Mouse (Mus musculus) stomach, embryonic 16.5 days (tissue): ENCODE data around the gene Zfp937. TPM values are rescaled to one million over a fixed set of nuclear protein-coding genes. Genes with fewer than 3 reads are reported as not detected.
"Not testable (repeated sequence)": the region's sequence is repeated elsewhere in the genome, so short reads cannot be mapped to it uniquely, and the experiment has no call there.

Experiments
- ATAC-seq: fragments of 200-750 bp; cut with Nextera tagmentation; 2 replicates; pipeline ENCODE4 v1.8.0; 2017; ENCODE audit warnings: moderate number of reproducible peaks, moderate TSS enrichment; ENCODE audit not compliant: insufficient read depth, low FRiP score
- H3K27ac ChIP-seq: fragments of 300-500 bp; sonication (generic); 2 replicates; pipeline ENCODE4 v1.5.1; 2014; ENCODE audit warnings: low read length
- H3K27me3 ChIP-seq: fragments of 300-500 bp; sonication (generic); 2 replicates; pipeline ENCODE4 v1.6.1; 2014; ENCODE audit warnings: low read length, control low read depth, mixed read lengths; ENCODE audit not compliant: control insufficient read depth, insufficient read depth
- H3K36me3 ChIP-seq: fragments of 300-500 bp; sonication (generic); 2 replicates; pipeline ENCODE4 v1.6.1; 2014; ENCODE audit warnings: low read length; ENCODE audit not compliant: control insufficient read depth, insufficient read depth
- H3K4me1 ChIP-seq: fragments of 300-500 bp; sonication (generic); 2 replicates; pipeline ENCODE4 v1.6.1; 2014; ENCODE audit warnings: low read length, control low read depth, mixed read lengths; ENCODE audit not compliant: control insufficient read depth, insufficient read depth
- H3K4me2 ChIP-seq: fragments of 300-500 bp; sonication (generic); 2 replicates; pipeline ENCODE4 v1.6.1; 2014; ENCODE audit warnings: low read depth, low read length, mixed read lengths
- H3K4me3 ChIP-seq: fragments of 300-500 bp; sonication (generic); replicated peaks from 2 replicates; pipeline ENCODE4 v1.5.1; 2014; ENCODE audit warnings: mild to moderate bottlenecking, low read length
- H3K9ac ChIP-seq: fragments of 300-500 bp; sonication (generic); 2 replicates; pipeline ENCODE4 v1.6.1; 2014; ENCODE audit warnings: low read length
- H3K9me3 ChIP-seq: fragments of 300-500 bp; sonication (generic); replicated peaks from 2 replicates; pipeline ENCODE4 v1.6.1; 2016; ENCODE audit warnings: low read length, control low read depth; ENCODE audit not compliant: control insufficient read depth
- WGBS: fragments of 180-500 bp; shearing (Covaris S2); extraction: QIAGEN DNeasy Blood & Tissue Kit; methylation state at CpG from one replicate; pipeline ENCODE4 v1.1.7; 2014; 5-methylcytosine and 5-hydroxymethylcytosine counted together
- polyA plus RNA-seq: library from polyadenylated mRNA; unstranded; fragments of >200 nt; fragmentation: Nextera tagmentation; extraction: Ambion mirVana; gene quantifications from 2 replicates; pipeline ENCODE4 v1.2.1, GENCODE M21; 2015

Zfp937 gene
- polyA plus RNA-seq, 1 experiment from 2014 or later: 8.8 TPM

DNA sequence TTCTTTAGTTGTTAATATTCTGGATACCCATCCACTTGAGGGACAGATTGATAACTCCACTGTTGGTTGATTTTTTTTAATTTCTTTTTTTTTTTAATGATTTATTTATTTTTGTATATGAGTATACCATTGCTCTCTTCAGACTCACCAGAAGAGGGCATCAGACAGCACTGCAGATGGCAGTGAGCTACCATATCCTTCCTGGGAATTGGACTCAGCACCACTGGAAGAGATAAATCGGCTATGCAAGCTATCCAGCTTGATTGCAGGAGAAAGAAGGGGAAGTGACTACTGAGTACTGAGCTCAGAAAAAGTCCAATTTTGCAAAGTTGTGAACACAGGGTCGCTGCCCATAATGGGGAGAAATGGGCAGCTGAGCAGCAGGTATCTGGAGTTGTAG is 39.0 kb downstream of the Zfp937 start:
- not testable (repeated sequence) for H3K27me3 ChIP-seq, ATAC-seq, H3K9ac ChIP-seq, H3K36me3 ChIP-seq, H3K4me1 ChIP-seq, H3K4me3 ChIP-seq, H3K9me3 ChIP-seq, H3K27ac ChIP-seq, H3K4me2 ChIP-seq
- WGBS: 67% methylated on average over 2 of the region's 2 CpGs

GRCm38 (mm10) chr2:150257291-150257690 is 39.4 kb downstream of the Zfp937 start, which contains the start of gene Gm14124:
TSS of gene Gm14124 (plus strand) at chr2:150257517.
- not testable (repeated sequence) for H3K27me3 ChIP-seq, H3K4me2 ChIP-seq, H3K27ac ChIP-seq, H3K4me3 ChIP-seq, H3K9me3 ChIP-seq, H3K4me1 ChIP-seq, ATAC-seq, H3K36me3 ChIP-seq, H3K9ac ChIP-seq
- WGBS: 82% methylated on average over 4 of the region's 4 CpGs

Other genes with a start within 250 kb of the Zfp937 start
- gene Zfp120, start 81.4 kb upstream of the Zfp937 start, polyA plus RNA-seq: 8.1 and 8.6 TPM in 2 replicates
- gene Gm10770, start 38.4 kb upstream of the Zfp937 start, polyA plus RNA-seq: not detected in 2 replicates
- gene Gm14139, start 36.3 kb upstream of the Zfp937 start, polyA plus RNA-seq: not detected in 2 replicates
- gene Gm21994, start 37.5 kb downstream of the Zfp937 start, polyA plus RNA-seq: 4.6 and 5.0 TPM in 2 replicates
- 0.04 TPM in 1 of 2 replicates, not detected in the other for gene Gm14124, start 39.4 kb downstream of the Zfp937 start, polyA plus RNA-seq
- gene Gm10130, start 105.6 kb downstream of the Zfp937 start, polyA plus RNA-seq: 1.6 and 3.7 TPM in 2 replicates
- 5.9 and 6.0 TPM in 2 replicates for gene 3300002I08Rik, start 144.7 kb downstream of the Zfp937 start, polyA plus RNA-seq
- gene Zfp442, start 233.4 kb downstream of the Zfp937 start, polyA plus RNA-seq: 7.3 and 7.6 TPM in 2 replicates